Mouse (Mus musculus): ENCODE data around the gene Adamts17. TPM values are rescaled to one million over a fixed set of nuclear protein-coding genes. Genes with fewer than 3 reads are reported as not detected.

The Adamts17 gene
- total and polyA plus RNA-seq, 3 experiments = 0.33 to 0.42 TPM; not detected in 1

- TF ChIP-seq USF1 (IDR thresholded peaks at IDR 0.05; ENCODE audit: low read depth, low read length) (no peak), TBP (IDR thresholded peaks at IDR 0.05; ENCODE audit: low read depth, low read length) (no peak), CHD2 (IDR thresholded peaks at IDR 0.05; ENCODE audit: low read length) (no peak), UBTF (IDR thresholded peaks at IDR 0.05; ENCODE audit: borderline replicate concordance, insufficient read depth, low read depth, low read length) (no peak), KAT2A (conservative IDR thresholded peaks at IDR 0.05; ENCODE audit: low read depth, low read length) (no peak), NRF1 (IDR thresholded peaks at IDR 0.05; ENCODE audit: insufficient read depth, low read depth, low read length, poor library complexity, severe bottlenecking) (no peak), ZNF384 (IDR thresholded peaks at IDR 0.05; ENCODE audit: low read depth, low read length) (no peak), CTCF (IDR thresholded peaks at IDR 0.05 in 2 of 3, conservative IDR thresholded peaks at IDR 0.05 in 1 of 3; ENCODE audit: control insufficient read depth in 1 of 3, insufficient read depth in 1 of 3, low read depth in 2 of 3, low read length in 3 of 3, poor library complexity in 1 of 3, severe bottlenecking in 1 of 3) (no peak), TCF12 (IDR thresholded peaks at IDR 0.05; ENCODE audit: low read depth, low read length) (no peak), MAX (IDR thresholded peaks at IDR 0.05; ENCODE audit: low read length) (no peak), SMC3 (IDR thresholded peaks at IDR 0.05; ENCODE audit: low read depth, low read length) (no peak), GABPA (IDR thresholded peaks at IDR 0.05; ENCODE audit: low read depth, low read length) (no peak), POLR2AphosphoS5 (IDR thresholded peaks at IDR 0.05; ENCODE audit: borderline replicate concordance, low read depth, low read length) (no peak)
Measured at GRCm38 (mm10) chr7:67013211-67013895, 173.8 kb downstream of the Adamts17 start (continued).

DNA sequence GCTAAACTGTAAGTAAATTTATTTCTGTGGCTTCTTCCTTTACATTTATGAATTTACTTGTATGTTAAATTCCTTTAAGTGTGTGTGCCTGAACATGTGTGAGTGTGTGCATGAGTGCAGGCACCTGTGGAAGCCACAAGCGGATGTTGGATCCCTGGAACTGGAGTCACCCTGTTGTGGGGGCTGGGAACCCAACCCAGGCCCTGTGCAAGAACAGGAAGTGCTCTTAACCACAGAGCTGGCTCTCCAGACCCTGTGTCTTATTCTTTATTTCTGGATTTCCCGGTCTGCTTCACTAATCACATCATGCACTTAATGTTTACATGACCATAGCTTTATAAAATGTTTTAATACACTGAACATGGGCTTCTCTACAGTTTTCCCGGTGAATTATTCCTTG lies 180.4 kb downstream of the Adamts17 start:
- Histone ChIP-seq H3K9me3 (replicated peaks; ENCODE audit: insufficient read depth, low read length) (no peaks in the 10 kb centered on the region), H3K79me2 (ENCODE audit: control insufficient read depth, insufficient read depth, low read length, poor library complexity) (no peaks in the 10 kb centered on the region), H3K4me1 (ENCODE audit: control insufficient read depth in 1 of 2, insufficient read depth in 2 of 2, low read length in 2 of 2) (peaks cover 0 to 1% of the 10 kb centered on the region in 2 experiments; a peak in 1 of 4 replicates), H3K27me3 (ENCODE audit: control insufficient read depth in 1 of 2, insufficient read depth in 2 of 2, low read length in 2 of 2) (no peaks in the 10 kb centered on the region), H3K27ac (ENCODE audit: control insufficient read depth, low read depth, low read length) (no peak overlapping the region), H3K36me3 (ENCODE audit: control insufficient read depth in 1 of 2, insufficient read depth in 2 of 2, low read length in 2 of 2) (no peaks in the 10 kb centered on the region), H3K9ac (ENCODE audit: control insufficient read depth, low read depth, low read length, poor library complexity, severe bottlenecking) (no peak overlapping the region), H3K4me3 (ENCODE audit: control insufficient read depth in 1 of 2, insufficient read depth in 1 of 2, low read depth in 2 of 2, low read length in 2 of 2) (no peak overlapping the region)
- TF ChIP-seq ELF1 (IDR thresholded peaks at IDR 0.05; ENCODE audit: low read depth, low read length) (no peak), MYB (IDR thresholded peaks at IDR 0.05; ENCODE audit: low read depth, low read length) (no peak), CHD2 (IDR thresholded peaks at IDR 0.05; ENCODE audit: low read length) (no peak), HCFC1 (IDR thresholded peaks at IDR 0.05; ENCODE audit: low read depth, low read length) (no peak), MAZ (IDR thresholded peaks at IDR 0.05; ENCODE audit: low read depth, low read length) (no peak), ETS1 (IDR thresholded peaks at IDR 0.05; ENCODE audit: low read depth, low read length) (no peak), RCOR1 (IDR thresholded peaks at IDR 0.05; ENCODE audit: low read depth, low read length) (no peak), MAX (IDR thresholded peaks at IDR 0.05; ENCODE audit: low read length) (no peak), KAT2A (conservative IDR thresholded peaks at IDR 0.05; ENCODE audit: low read depth, low read length) (no peak), MXI1 (IDR thresholded peaks at IDR 0.05; ENCODE audit: low read depth, low read length) (no peak), POLR2AphosphoS5 (IDR thresholded peaks at IDR 0.05; ENCODE audit: borderline replicate concordance, low read depth, low read length) (no peak), MAFK (IDR thresholded peaks at IDR 0.05; ENCODE audit: borderline replicate concordance, low read depth, low read length) (no peak), SMC3 (IDR thresholded peaks at IDR 0.05; ENCODE audit: low read depth, low read length) (no peak), ZC3H11A (IDR thresholded peaks at IDR 0.05; ENCODE audit: low read depth, low read length) (no peak), SIN3A (IDR thresholded peaks at IDR 0.05; ENCODE audit: low read length) (no peak), USF1 (IDR thresholded peaks at IDR 0.05; ENCODE audit: low read depth, low read length) (no peak), NELFE (IDR thresholded peaks at IDR 0.05; ENCODE audit: low read depth, low read length) (no peak), CHD1 (IDR thresholded peaks at IDR 0.05; ENCODE audit: low read depth, low read length) (no peak), JUND (IDR thresholded peaks at IDR 0.05; ENCODE audit: low read depth, low read length) (no peak)
- no peak for DNase-seq (ENCODE audit: low read depth, low spot score)

Measured in MEL (cell line).